Mouse (Mus musculus) left cerebral cortex, postnatal 25 days (tissue): ENCODE results near the gene Auts2. TPM values are rescaled to one million over a fixed set of nuclear protein-coding genes. Genes with fewer than 3 reads are reported as not detected.
A peak's percentile ranks its signal among the peaks of the same experiment; 100 is the strongest.

Source experiments
- DNase-seq, 2 experiments: peaks; one replicate each; pipeline ENCODE4 v3.0.0; 2022; ENCODE audit warnings: low spot score in 2 of 2, mixed read lengths in 1 of 2
- intact Hi-C: fragments of 180-260 bp; cut with DNase I; formaldehyde crosslinking; loops from one replicate; pipeline ENCODE4 v1.15.1; 2025
- total RNA-seq, 2 experiments: library from RNA; stranded (reverse); gene quantifications; 2 replicates each; pipeline ENCODE4 v1.2.3; 2021

Auts2 gene
- total RNA-seq, 2 experiments from 2014 or later: 95.9 to 104 TPM

DNA sequence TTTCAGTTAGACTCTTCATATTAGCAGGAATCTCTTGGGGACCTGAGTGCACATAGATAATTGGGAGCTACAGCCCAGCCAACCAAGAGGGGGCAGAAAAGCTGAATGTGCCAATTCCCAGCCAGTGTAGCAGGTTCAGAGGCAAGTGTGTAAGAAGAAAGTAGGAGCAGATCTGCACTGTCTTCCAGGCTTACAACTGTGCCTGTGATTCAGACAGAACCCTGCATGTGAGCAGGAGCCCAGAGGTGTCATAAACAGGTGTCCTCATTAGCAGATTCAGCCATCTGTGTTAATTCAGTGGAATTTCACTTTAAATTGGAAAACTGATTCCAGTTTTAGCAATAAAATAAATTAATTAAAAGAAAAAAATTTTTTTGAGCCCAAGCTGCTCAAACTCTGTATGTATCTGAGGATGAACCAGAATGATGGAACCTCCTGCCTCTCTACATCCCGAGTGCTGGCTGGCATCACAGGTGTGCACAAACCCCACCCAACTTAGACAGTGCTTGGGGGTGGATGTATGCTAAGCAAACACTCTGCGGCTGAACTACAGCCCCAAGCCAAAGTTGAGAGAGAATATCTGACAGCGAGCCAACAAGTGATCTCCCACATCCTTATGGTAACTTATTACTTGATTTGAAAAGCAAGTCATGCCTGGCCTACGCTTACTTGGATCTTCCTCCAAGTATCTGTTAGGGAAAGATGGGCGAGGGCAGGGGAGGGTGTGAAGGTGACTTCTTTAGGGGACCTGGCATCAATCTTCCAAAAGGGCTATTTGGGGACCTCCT, 982.2 kb downstream of the Auts2 start:
- intact Hi-C loops: no loop called here
- DNase-seq: no peak

DNA sequence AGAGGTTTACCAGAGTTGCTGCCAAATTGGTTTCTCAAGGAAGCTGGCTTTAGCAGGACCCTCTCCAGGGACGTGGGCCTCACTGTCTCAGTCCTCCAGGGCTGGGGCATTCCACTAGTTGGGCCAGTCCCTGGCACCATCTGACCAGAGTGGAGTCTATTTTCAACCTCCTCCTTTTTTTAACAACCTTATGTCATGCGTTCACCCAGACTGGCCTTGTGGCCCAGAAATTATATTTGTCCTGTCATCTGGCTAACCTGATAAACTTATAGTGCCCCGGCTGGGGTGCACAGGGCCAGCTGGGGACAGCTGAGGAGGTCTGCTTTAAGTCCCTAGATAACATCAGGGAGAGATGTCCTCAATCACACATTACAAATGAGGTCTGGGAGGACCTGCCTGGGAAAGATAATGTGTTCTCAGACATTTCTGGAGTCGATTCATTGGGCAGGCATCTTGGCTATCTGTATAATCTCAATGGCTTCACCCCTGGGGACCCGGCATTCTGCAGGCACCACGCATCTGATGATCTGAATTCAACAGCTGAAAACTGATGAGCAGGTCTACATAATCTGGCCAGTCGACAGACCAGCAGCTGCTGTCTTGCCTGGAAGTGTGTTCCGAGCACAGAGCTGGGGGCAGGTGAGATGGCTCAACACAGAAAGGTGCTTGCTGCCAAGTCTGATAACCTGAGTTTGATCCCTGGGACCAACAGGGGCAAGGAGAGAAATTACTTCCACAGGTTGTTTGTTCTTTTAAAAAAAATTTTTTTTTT, 984.6 kb downstream of the Auts2 start:
- intact Hi-C loops: no loop called here
- DNase-seq: no peak

DNA sequence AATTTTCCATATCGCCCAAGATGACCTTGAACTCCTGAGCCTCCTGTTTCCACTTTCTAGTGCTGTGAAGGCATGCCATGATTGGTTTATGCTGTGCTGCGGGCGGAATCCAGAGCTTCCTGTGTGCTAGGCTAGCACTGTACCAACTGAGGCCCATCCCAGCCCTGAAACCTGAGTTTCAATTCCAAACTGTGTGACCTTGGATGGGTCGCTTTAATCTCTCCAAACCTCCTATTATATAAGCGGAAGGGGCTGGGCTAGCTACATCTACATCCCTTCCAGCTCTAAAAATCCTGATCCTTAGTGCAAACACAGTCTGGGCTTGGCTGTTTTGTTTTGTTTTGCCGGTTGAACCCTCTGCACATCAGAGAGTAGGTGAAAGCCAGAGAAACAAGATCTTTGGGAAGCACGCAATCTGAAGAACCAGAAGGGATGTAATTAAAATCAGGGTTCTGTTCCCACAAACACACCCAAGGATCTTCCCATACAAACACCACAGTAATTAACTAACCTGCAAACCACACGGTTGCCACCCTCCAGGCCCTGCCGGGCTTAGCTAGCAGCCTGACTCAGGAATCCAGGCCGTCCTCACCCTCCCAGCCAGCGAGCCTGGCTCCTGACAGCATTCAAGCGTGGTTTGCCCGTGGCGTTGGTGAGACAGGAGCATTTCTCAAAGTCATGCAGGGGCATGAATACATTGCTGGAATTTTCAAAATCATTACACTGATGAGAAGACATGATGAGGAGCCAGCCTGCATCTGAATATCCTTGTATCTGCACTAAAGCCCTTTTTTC, 985.4 kb downstream of the Auts2 start:
- intact Hi-C loops: no loop called here
- no peak for DNase-seq

DNA sequence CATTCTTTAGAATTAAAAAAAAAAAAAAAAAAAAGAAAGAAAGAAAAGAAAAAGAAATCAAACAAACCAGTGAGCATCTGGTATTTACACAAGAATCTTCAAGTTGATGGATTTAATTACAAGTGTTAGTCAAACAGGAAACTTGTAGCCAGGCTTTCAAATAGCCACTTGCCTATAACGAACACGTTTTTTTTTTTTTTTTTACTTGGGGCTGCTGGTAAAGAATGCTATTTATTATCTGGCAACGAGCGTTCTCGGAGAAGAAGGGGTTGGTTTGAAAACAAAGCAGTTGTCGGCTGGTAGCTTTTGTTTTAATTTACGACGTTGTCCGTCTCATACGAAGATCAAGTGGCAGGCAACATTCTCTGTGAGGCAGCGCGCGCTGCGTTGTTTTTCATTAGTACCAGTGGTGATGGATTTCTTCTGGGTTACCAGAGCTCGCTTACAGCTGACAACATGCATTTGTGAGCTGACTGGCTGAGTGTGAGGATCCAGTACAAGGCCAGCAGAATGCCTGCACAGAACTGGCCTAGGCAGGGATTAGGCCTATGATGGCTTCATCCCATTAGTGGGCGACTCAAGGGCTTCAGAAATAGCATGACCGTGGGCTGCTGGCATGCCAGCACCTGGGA, 994.1 kb downstream of the Auts2 start:
- no peak for DNase-seq
- intact Hi-C loops: no loop called here

DNA sequence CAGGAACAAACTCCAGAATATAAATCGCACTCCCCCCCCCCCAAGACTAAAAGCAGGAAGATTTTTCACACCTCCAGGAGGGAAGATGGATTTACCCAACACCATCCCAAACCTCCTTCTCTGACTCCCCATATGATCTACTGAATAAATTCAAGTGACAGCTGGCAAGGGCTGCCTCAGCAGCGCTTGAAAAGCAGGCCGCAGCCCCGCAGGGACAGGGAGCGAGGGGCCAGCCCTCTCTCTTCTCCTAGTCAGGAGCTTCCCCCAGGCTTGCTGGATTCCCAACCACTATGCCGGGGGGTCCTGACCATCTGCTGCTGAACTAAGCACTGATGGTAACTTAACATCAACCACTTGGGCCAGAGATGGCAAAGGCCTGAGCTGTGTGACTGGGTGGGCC, 995.2 kb downstream of the Auts2 start:
- intact Hi-C loops: no loop called here
- no peak for DNase-seq

DNA sequence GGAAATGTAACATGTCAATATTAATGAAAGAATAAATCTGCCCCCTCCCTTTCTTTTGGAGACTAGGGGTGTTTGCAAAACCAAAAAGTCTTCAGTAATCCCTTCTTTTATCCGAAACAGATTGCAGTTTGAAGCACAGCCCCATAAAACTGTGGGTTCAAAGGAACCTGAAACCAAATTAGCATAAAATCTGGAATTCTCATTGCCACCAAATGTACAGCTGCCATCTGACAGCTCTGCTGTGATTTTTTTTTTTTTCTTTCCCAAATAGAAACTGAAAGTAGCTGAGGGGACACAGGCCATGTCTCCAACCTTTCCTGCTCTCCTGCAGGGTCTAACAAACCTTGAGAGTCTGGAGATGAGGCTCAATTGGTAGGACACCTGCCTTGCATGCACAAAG, 996.7 kb downstream of the Auts2 start:
- intact Hi-C loops: no loop called here
- DNase-seq: peak in 1 of 2 experiments; percentile 30

DNA sequence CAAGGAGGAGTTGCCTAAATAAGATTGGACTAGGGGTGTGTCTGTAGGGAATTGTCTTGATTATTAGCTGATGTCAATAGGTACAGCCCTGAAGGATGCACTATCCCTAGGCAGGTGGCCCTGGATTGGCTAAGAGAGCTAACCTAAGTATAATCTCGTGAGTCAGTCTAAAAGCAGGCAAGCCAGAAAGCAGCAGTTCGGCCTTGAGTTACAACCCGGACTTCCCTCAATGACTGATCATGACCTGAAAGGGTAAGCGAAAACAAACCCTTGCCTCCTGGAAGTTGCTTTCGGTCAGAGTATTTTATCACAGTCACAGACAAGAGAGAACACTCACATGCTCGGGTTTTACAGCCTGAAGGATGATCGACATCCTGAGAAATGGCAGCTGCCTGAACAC, 998.8 kb downstream of the Auts2 start:
- intact Hi-C loops: no loop called here
- DNase-seq: no peak

DNA sequence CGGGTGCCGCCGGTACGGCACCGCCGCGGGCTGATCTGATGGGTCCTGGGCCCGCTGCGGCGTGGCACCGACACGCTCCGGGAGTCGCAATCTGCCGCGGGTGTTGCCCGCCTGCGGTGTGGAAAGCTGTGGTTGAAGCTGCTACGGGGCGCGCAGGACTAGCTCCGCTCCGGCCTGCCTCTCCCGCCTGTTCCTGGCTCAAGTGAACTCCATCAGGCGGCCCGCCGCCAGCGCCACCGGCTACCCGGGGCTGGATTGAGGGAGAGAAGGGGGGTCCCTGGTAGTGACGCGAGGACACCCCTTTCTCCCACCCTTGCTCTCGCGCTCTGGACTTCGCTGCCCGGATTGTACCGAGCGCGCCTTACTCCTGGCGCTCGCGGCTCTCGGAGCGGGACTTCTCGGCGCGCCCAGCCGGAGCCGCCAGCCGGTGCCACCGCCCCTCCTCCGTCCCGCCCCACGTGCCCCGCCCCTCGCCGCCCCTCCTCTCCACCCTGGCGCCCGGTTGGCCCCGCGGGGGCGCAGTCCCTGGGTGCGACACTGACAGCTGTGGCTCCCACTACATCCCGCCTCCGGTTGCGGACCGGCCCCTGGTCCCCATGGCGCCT, 1004.7 kb downstream of the Auts2 start:
- intact Hi-C loops: loop anchor here (5.0 to 10.0 kb wide), 7 partner anchors 59 to 686 kb away; no protein-coding TSS in a partner anchor

DNA sequence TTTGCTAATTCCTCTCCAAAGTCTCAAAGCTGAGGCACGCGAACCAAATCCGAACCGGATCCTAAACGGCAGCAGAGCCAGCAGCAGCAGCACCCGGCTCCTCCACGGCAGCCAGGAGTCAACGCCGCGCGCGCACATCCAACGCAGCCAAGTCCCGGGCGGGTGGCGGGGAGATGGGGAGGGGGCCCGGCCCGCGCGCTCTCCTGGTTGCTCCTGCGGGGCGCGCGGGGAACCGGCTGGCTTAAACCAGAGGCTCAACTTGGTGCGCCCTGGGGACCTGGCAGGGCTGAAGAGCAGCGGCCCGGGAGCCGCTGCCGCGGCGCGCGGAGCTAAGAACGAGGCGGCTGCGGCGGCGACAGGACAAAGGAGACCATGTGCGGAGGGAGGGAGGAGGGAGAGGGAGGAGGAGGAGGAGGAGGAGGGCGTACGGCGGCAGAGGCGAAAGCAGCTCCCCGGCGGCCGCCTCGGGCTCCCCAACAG, 1005.3 kb downstream of the Auts2 start:
- peak; percentile 37 to 49 for DNase-seq
- intact Hi-C loops: loop anchor here (5.0 to 10.0 kb wide), 7 partner anchors 59 to 687 kb away; no protein-coding TSS in a partner anchor

More for the DNA sequence above, 1004.7 kb downstream of the Auts2 start:
- DNase-seq: peak; percentile 66 to 73

DNA sequence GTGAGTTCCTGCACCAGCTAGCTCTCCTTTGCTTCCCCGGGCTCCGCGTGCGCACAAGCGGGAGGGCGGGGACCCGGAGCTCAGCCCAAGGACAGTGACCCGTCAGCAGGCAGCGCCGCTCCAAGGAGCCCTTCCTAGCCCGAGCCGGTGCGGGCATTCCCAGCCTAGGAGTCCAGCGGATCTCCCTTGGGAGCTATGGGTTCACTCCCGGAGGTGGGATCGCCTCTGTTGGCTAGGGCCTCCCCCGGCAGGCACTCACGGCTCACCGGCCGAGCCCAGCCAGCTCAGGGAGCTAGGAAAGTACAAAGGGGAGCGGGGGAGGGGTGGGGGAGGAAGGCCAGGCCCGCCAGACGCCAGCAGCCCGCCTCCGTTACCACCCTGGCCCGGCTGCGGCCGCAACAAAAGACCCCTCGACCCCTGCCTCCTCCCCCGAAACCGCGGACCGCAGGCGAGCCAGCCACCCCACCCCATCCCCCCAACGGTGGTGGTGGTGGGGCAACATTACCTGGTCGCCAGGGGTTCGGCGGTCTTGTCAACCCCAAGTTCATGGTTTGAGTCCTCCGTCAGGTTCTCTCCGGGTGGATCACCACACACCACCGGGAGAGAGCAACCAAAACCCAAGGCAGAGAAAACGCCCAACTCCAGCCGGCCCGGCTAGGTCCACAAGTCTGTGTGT, 1005.9 kb downstream of the Auts2 start:
- DNase-seq: peak; percentile 57 to 61

DNA sequence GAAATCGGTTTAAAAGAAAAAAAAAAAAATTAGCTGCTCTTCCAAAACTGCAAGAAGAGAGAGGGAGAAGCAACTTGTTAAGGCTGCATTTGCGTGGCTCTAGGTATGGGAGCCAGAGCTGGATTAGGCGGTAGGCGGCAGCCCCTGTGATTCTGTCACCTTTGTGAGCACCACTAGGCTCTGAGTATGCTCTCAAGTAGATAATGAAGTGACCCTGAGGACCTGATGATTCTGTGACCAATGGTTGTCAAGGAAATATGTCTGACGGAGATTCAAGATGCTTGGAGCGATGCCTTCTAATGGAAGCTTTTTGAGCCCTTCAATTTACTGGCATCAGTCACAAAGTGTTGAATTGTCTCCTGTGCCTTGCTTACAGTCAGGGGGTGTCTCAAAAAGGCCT, 1007.4 kb downstream of the Auts2 start:
- no peak for DNase-seq
- intact Hi-C loops: loop anchor here (5.0 to 10.0 kb wide), 7 partner anchors 62 to 689 kb away; no protein-coding TSS in a partner anchor

More for the DNA sequence above, 1005.9 kb downstream of the Auts2 start:
- intact Hi-C loops: loop anchor here (5.0 to 10.0 kb wide), 7 partner anchors 60 to 688 kb away; no protein-coding TSS in a partner anchor

DNA sequence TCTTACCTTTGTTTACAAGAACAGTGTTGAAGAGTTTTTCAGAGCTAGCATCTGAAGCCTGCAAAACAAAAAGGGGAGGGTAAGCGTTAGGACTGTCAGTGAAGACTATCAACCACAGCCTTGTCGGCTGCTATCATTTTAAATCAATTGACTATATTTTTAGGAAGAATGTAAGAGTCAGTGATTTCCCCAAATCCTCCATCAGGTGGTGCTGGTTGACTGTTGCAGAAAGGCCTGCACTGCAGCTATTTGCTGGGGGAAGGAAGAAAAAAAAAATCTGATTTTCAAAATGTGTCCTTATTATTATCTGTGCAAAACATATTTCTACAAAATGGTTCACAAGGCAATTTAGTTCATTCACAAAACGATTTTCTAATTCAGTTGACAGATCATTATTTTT, 1009.3 kb downstream of the Auts2 start:
- peak; percentile 54 to 77 for DNase-seq
- intact Hi-C loops: loop anchor here (10.0 kb wide), 3 partner anchors 411 to 691 kb away; no protein-coding TSS in a partner anchor

DNA sequence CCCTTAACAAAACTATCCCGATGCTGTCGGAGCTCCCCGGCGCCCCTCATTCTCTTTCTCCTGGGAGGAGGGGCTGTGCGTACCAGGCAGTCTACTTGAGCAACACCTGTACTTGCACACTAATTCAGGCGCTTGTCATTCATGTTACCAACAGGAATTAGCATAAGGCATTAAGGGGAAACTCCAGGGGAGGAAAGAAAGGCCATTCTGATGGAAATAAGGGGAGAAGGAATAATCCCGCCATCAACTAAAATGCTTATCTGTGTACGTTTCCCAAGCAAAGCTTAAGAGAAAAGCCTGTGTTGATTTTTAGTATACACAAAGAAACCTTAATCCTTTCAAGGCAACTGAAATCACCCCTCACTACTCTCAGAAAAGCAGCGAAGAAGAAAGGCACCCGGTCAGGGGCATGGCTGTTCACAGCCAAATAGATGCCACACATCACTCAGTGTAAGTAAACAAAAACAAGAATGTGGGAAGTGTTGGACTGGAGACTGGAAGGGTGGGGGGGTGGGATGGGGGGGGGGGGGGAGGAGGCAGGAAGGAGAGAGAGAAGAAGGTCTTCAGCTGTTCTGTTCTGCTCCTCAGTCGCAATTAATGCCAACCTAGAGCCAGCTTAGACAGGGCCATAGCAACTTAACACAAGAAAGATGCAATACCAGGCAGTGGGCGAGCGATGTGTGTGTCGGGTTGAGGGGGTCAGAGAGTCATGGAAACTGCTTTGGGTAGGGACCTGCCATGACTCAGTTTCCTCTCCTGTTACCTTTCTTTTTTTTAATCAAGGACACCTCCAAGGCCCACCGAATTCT, 1011.2 kb downstream of the Auts2 start:
- intact Hi-C loops: loop anchor here (10.0 kb wide), 3 partner anchors 413 to 693 kb away; no protein-coding TSS in a partner anchor
- DNase-seq: no peak

DNA sequence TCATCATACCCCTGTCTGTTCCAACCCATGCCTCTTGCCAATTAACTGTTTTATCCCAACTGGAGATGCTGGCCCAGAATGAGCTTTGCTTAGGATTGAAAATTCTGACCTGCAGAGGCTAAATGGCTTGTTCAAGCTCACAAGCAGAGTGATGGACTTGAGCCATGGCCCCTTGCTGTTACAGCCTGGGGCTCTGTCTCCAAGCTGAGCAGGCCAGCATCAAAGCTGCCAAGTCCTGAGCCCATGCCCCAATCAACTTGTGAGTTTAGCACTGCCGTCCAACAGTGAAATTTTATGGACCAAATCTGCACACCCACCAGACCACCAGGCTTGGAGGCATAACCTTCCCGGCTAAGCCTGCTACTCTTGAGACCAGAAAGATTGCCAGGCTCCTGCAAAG, 1012.3 kb downstream of the Auts2 start:
- intact Hi-C loops: loop anchor here (10.0 kb wide), 3 partner anchors 414 to 694 kb away; no protein-coding TSS in a partner anchor
- DNase-seq: no peak

DNA sequence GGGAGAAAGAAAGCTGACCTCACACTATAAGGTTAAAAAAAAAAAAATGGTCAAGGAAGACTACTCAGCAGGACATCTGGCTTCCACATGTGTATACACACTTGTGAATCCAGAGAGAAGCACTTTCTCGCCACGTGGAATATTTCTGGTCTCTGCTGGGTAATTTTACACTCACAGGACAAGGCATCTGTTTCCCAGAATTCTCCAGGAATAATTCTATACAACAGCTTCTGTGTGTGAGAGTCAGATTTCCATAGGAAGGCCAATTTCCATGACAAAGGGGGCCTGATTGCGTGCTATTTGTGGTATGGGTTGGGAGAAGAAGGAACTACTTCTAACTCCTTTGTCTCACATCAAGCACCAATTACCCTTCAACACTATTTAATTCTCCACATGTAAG, 1016.5 kb downstream of the Auts2 start:
- DNase-seq: no peak
- intact Hi-C loops: no loop called here

DNA sequence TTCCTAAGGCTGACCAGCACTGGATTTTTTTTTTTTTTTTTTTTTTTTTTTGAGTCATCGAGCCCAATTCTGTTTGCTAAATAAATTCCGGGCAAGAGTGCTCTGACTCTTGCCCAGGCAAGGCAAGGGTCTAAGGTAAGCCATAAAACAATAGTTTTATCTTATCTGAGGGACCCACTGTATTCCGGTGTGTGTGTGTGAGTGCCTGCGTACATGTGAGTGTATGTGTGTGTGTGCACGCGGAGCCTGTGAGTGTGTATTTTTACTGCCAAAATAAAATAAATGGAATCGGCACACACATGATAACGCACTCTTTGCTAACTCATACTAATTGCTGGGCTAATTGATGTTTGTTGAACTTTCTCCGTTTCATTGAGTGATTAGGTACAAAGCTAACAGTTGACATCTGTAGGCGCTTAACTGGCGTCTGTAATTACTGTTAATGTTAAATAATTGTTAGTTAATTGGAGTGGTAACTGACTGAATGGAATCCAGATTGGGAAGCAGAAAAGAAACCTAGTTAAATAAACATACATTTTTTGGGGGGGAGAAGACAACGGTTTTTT, 1018.2 kb downstream of the Auts2 start:
- DNase-seq: no peak
- intact Hi-C loops: no loop called here

DNA sequence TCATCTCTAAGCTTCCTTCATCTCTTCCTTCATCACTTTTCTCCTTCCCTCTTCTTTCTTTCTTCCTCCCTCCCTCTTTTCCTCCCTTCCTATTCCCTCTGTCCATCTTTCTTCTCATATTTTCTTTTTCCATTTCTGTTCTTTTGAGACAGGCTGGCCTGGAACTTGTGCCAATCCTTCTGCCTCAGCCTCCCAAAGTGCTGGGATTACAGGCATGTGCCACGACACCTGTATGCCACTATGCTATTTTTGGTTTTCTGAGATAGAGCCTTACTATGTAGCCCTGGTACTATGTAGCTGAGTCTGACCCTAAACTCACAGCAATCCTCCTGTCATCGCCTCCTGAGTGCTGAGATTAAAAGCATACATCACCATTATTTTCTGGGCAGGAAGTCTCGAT, 1023.6 kb downstream of the Auts2 start:
- DNase-seq: no peak
- intact Hi-C loops: no loop called here
